Mouse (Mus musculus) kidney, postnatal 14 days (tissue): ENCODE data around the gene 4930404H24Rik.

Source experiments
- DNase-seq: peaks from one replicate; pipeline ENCODE4 v3.0.0; 2022; ENCODE audit warnings: mixed read lengths

Gene 4930404H24Rik

GRCm38 (mm10) chr2:153512416-153513323 lies 20.1 kb downstream of the 4930404H24Rik start:
- no peak for DNase-seq

- no peak for DNase-seq
Observed at GRCm38 (mm10) chr2:153513983-153514382, 21.4 kb downstream of the 4930404H24Rik start.

GRCm38 (mm10) chr2:153514497-153515380 lies 22.1 kb downstream of the 4930404H24Rik start:
- no peak for DNase-seq

DNA sequence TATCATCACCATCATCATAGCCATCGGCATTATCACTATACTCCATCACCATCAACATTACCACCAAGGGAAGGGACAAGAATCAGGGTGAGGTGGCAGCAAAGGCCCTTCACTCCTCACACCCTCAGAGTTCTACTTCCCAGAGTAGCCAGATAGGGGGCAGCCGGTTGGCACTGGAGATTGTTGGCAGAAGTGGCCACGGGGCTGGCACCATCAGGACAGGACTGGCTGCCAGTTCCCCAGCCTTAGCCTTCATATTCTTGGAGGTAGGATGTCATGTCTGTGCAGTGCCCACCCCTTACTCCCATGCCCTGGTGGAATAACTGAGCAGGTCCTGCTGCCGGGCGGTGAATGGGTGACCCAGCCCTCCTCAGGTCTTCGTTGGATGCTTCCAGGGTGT lies 23.0 kb downstream of the 4930404H24Rik start:
- DNase-seq = no peak

GRCm38 (mm10) chr2:153516961-153517360 lies 24.4 kb downstream of the 4930404H24Rik start:
- peak; percentile 61 for DNase-seq

DNA sequence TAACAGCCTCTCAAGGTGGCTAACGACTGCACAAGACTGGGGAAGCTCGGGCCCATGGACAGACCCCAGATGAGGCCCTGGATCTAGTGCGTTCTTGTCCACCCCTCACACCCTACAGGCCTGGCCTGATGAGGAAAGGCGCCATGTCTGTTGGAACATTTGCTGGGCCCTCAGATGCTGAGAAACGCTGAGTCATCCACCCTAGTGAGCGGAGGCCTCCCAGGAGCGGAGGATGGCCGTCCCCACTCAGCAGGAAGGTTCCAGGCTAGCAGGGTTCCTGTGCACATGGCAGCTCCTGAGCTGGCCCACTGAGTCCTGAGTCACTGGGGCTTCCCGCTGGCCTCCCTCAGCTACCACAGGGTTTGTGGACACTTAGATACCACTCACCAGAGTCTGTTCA lies 27.5 kb downstream of the 4930404H24Rik start:
- DNase-seq = no peak

DNA sequence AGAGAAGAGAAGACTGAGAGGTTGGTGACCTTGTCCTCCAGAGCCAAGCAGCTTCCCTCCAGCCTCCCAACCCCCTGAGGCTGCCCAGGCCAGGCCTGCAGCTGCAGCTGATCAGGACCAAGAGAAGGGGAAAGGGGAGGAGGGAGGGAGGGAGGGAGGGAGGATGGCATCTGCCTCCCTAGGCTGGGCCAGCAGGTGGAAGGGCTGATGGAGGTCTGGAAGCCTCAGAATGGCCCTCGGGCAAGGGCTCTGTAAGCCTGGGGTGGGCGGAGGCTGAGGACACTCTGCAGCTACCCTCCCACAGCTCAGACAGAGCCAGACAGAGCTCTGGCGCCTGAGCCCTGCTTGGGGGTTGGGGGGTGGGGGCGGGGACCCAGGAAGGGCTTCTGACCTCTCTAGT lies 29.7 kb downstream of the 4930404H24Rik start:
- no peak for DNase-seq

DNA sequence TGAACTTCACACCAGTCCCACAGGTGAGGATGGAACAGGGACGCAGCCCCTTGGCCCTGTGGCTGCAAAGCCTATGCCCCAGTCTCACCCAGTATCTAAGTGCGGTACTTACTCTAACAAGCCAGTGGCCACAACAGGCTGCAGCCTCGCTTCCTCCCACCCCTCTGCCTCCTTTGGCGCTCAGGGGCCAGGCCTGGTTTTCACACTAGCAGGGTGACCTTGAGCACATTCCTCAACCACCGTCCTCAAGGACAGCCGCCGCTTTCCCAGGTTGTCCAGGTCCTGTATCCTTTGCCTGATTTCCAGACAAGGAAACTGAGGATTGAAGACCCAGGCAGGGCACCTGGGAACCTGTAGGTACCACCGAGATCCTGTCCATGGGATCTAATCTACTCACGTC lies 30.6 kb downstream of the 4930404H24Rik start:
- peak; percentile 23 for DNase-seq

GRCm38 (mm10) chr2:153523656-153524055 lies 31.1 kb downstream of the 4930404H24Rik start:
- DNase-seq = no peak

GRCm38 (mm10) chr2:153524727-153525126 lies 32.1 kb downstream of the 4930404H24Rik start:
- no peak for DNase-seq

DNA sequence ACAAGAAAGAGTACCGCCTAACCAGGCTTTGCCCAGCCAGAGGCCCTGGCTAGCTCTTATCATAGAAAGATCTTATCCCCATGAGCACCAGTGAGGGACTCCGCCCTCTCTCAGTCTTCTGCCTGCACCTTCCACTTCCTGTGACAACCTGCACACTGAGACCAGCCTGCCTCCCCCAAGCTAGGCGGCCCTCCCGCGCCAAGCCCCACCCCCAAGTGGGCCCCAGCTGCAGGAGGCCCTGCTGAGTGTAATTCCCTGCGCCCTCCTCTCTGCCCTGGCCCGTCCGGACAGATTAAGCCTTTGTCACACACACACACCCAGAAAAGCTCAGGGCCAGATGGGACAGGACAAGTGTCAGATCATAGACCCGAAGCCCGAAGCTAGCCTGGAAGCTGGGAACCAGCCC lies 33.3 kb downstream of the 4930404H24Rik start:
- DNase-seq = peak; percentile 32

DNA sequence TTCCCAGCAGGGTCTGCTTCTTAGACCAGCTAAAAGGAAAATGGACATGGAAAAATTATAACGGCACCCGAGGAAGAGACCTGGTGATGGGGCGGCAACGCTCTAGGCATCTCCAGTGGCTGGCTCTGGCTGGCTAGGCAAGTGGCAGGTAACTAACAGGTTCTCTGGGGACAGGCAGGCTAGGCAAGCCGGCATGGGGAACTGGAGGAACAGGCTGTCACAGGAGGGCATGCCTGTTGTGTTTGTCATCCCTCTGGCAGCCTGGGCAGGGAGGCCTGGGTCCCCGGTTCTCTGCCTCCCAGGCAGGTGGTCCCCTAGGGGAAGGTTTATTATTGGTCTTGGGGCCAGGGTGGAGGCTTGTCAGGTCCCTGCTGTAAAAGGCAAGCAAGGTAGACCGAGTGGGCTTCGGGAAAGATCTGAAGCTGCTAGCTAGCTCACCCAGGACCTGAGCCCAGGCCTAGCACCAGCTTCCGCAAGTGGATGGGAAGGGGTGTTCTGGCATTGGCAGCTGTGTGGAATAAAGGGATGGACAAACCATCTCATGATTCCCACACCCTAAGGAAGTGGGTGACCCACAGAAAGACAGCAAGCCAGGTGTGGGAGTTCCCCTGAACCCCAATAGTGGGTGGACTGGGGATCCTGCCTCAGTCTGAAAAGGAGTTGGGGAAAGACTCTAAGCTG lies 34.4 kb downstream of the 4930404H24Rik start:
- DNase-seq = peak; percentile 28

GRCm38 (mm10) chr2:153527580-153528531 lies 35.3 kb downstream of the 4930404H24Rik start:
- peak; percentile 71 for DNase-seq

- peak; percentile 60 for DNase-seq
Observed at GRCm38 (mm10) chr2:153528571-153529364, 36.2 kb downstream of the 4930404H24Rik start.

DNA sequence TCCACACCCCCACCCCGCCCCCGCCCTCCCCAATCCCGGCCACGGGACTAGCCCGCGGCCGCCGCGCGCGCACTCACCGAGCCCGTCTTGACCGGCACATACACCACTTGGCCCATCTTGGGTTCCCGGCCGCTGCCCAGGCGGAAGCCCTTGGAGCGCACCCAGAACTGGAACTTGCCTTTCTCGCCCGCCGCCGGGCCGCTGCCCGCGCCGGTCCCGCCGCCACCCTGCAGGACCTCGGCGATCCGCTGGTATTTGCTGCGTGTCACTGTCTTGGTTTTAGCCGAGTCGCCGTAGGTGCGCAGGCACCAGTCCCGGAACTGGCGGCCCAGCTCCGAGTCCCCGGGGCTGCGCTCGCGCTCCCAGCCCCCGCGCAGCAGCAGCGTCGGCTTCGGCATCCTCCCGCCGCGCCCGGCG lies 36.8 kb downstream of the 4930404H24Rik start:
- peak; percentile 65 for DNase-seq

DNA sequence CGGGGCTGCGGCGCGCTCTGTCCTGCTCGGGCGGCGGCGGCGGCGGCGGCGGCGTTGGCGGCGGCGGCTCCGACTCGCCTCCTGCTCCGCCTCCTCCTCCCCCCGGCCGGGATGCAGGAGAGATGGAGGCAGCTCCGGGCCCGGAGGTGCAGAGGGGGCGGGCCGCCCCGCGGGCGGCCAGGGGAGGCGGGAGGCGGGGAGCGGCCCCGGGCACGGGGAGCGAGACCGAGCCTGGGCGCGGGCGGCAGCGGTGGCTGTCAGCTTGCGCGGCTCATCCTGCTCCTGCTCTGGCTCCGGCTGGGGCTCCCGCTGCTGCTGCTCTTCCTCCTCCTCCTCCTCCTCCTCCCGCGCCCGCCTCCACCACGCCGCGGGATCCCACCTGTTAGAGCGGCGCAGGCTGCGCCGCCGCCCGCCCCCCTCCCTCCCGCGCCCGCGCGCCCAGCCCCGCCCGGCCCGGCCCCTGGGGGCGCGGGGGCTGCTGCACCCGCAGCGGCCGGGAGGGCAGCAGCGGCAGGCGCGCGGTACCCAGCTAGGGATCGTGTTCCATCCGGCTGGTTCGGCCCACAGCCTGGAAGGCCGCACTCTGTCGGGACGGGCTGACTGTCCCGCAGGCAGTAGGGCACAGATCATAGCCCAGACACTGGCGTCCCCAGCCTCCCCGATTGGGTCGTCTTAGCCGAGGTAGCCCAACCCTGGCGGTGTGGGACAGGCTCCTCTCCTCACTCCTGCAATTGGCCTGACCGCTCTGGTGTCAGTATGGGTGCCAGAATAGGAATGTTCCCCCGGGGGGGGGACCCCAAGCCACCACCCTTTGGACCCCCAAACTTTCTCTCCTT lies 37.6 kb downstream of the 4930404H24Rik start, which contains the start of gene Nol4l:
Gene Nol4l, minus strand, starts transcription at position 41 of the 836 bp plus-strand sequence.
- peak; percentile 49 for DNase-seq

- no peak for DNase-seq
Observed at GRCm38 (mm10) chr2:153530948-153531347, 38.4 kb downstream of the 4930404H24Rik start.

DNA sequence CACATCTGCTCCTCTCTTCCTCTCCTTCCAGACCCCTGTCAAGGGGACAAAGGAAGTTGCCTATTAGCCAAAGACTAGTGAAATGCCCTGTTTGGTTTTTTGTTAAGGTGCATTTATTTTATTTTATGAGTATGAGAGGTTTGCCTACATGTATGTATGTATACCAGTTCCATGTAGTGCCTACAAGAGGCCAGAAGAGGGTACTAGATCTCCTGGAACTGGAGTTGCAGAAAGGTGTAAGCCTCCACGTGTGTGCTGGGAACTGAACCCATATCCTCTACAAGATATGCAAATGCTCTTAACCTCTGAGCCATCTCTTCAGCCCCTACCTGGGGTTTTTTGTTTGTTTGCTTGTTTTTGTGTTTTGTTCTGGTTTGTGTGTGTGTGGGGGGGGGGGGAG lies 41.4 kb downstream of the 4930404H24Rik start:
- no peak for DNase-seq

- no peak for DNase-seq
Observed at GRCm38 (mm10) chr2:153538898-153539297, 46.3 kb downstream of the 4930404H24Rik start.
